16 mouse cellular contexts compared by ENCODE assay signal in genomic region chr16:33343601-33344000, GRCm38 (mm10). TPM values are rescaled to one million over a fixed set of nuclear protein-coding genes. Genes with fewer than 3 reads are reported as not detected.
DNase-seq lines count a peak whose midpoint lies in the region; ATAC-seq and TF ChIP-seq lines count a peak whose summit lies in the region.
"Had no signal": no experiment of that assay in that cellular context is flagged by ENCODE, and none has a peak within 500 bp of the region (broad histone marks: within the 10 kb centered on the region; RNA-seq: fewer than 3 reads in every experiment).

No protein-coding gene starts in this region.

- H3K27ac ChIP-seq in hindbrain, embryonic 13.5 days = no peak overlapping the region
- no peak overlapping the region for H3K27ac ChIP-seq in hindbrain, embryonic 10.5 days
- H3K27ac ChIP-seq in liver, embryonic 12.5 days = no peak overlapping the region
- no peak overlapping the region for H3K27ac ChIP-seq in intestine, postnatal 0 days (ENCODE audit: low read depth, low read length)
- H3K27ac ChIP-seq: limb, embryonic 13.5 days; stomach, embryonic 15.5 days had no signal

- 0 out of 2 replicates have a peak overlapping the region, but pooled peaks have one; percentile 6 for H3K9ac ChIP-seq in hindbrain, embryonic 13.5 days
- no peak overlapping the region for H3K9ac ChIP-seq in liver, embryonic 12.5 days
- no peak overlapping the region for H3K9ac ChIP-seq in intestine, postnatal 0 days (ENCODE audit: low read depth, low read length)
- H3K9ac ChIP-seq: limb, embryonic 13.5 days; stomach, embryonic 15.5 days had no signal

- WGBS in hindbrain, embryonic 13.5 days = 92% methylated on average over 7 of the region's 7 CpGs
- 92% methylated on average over 7 of the region's 7 CpGs for WGBS in hindbrain, embryonic 10.5 days
- 44% methylated on average over 7 of the region's 7 CpGs for WGBS in liver, embryonic 12.5 days (ENCODE audit: insufficient replicate concordance)
- 83% methylated on average over 7 of the region's 7 CpGs for WGBS in intestine, postnatal 0 days

- no peak for TF ChIP-seq CTCF in intestine, postnatal 0 days (IDR thresholded peaks at IDR 0.05; ENCODE audit: low read depth)

- no peaks in the 10 kb centered on the region for H3K9me3 ChIP-seq in hindbrain, embryonic 13.5 days
- H3K9me3 ChIP-seq in hindbrain, embryonic 10.5 days = no peaks in the 10 kb centered on the region
- H3K9me3 ChIP-seq in liver, embryonic 12.5 days (replicated peaks) = no peaks in the 10 kb centered on the region
- H3K9me3 ChIP-seq in intestine, postnatal 0 days (ENCODE audit: control insufficient read depth) = no peaks in the 10 kb centered on the region
- H3K9me3 ChIP-seq: limb, embryonic 13.5 days; megakaryocyte, embryonic 14.5 days; stomach, embryonic 15.5 days had no signal

- H3K4me1 ChIP-seq in hindbrain, embryonic 13.5 days (replicated peaks) = no peaks in the 10 kb centered on the region
- H3K4me1 ChIP-seq in hindbrain, embryonic 10.5 days (replicated peaks) = peaks cover 34% of the 10 kb centered on the region
- H3K4me1 ChIP-seq in liver, embryonic 12.5 days = peaks cover 25% of the 10 kb centered on the region
- H3K4me1 ChIP-seq in intestine, postnatal 0 days (replicated peaks; ENCODE audit: control insufficient read depth, insufficient read depth, low read length) = no peaks in the 10 kb centered on the region
- H3K4me1 ChIP-seq: stomach, embryonic 15.5 days had no signal

- no peak for ATAC-seq in hindbrain, embryonic 13.5 days (ENCODE audit: low FRiP score)
- peak; percentile 93 for ATAC-seq in CD4-positive, CD25-positive, alpha-beta regulatory T cell, adult 4 months
- ATAC-seq in liver, embryonic 12.5 days = no peak
- ATAC-seq in intestine, postnatal 0 days = no peak

- H3K4me2 ChIP-seq in hindbrain, embryonic 13.5 days = no peak overlapping the region
- H3K4me2 ChIP-seq in liver, embryonic 12.5 days = no peak overlapping the region
- H3K4me2 ChIP-seq in intestine, postnatal 0 days (replicated peaks; ENCODE audit: low read depth) = no peak overlapping the region
- H3K4me2 ChIP-seq: limb, embryonic 13.5 days; stomach, embryonic 15.5 days had no signal

- H3K27me3 ChIP-seq in hindbrain, embryonic 13.5 days = no peaks in the 10 kb centered on the region
- no peaks in the 10 kb centered on the region for H3K27me3 ChIP-seq in hindbrain, embryonic 10.5 days (ENCODE audit: insufficient read depth, poor library complexity, severe bottlenecking)
- H3K27me3 ChIP-seq in liver, embryonic 12.5 days (replicated peaks) = no peaks in the 10 kb centered on the region; the same call in 1 of the 2 replicates
- no peaks in the 10 kb centered on the region for H3K27me3 ChIP-seq in intestine, postnatal 0 days (replicated peaks; ENCODE audit: control insufficient read depth, insufficient read depth, low read length)
- H3K27me3 ChIP-seq: limb, embryonic 13.5 days; stomach, embryonic 15.5 days had no signal

- no peak for DNase-seq in hindbrain, embryonic 10.5 days (ENCODE audit: low spot score)
- DNase-seq in induced T-regulatory cell, adult 2 months (ENCODE audit: low read depth) = peak; percentile 89
- peak; percentile 85 for DNase-seq in thymus, postnatal 0 days (ENCODE audit: low spot score)
- no peak for DNase-seq in urinary bladder, adult 18-20 months (ENCODE audit: low spot score in 2 of 2)
- DNase-seq: cerebellum, postnatal 25 days; gastrocnemius, adult 2 months; heart, postnatal 14 days; kidney, postnatal 14 days; lung, adult 18-20 months had no signal

- no peak overlapping the region for H3K4me3 ChIP-seq in hindbrain, embryonic 13.5 days
- H3K4me3 ChIP-seq in hindbrain, embryonic 10.5 days = no peak overlapping the region
- H3K4me3 ChIP-seq in liver, embryonic 12.5 days = no peak overlapping the region
- H3K4me3 ChIP-seq in intestine, postnatal 0 days (ENCODE audit: low read depth, low read length) = no peak overlapping the region
- H3K4me3 ChIP-seq: limb, embryonic 13.5 days; megakaryocyte, embryonic 14.5 days; stomach, embryonic 15.5 days had no signal

- no peaks in the 10 kb centered on the region for H3K36me3 ChIP-seq in hindbrain, embryonic 13.5 days
- no peaks in the 10 kb centered on the region for H3K36me3 ChIP-seq in hindbrain, embryonic 10.5 days
- no peaks in the 10 kb centered on the region for H3K36me3 ChIP-seq in liver, embryonic 12.5 days
- H3K36me3 ChIP-seq in intestine, postnatal 0 days (ENCODE audit: control insufficient read depth, insufficient read depth) = no peaks in the 10 kb centered on the region
- H3K36me3 ChIP-seq: limb, embryonic 13.5 days; stomach, embryonic 15.5 days had no signal

RNA-seq across cellular contexts. Expression of gene Zfp148, which starts 37.0 kb away (rescaled TPM):
- 50.6 and 52.3 TPM in 2 replicates for polyA plus RNA-seq in hindbrain, embryonic 13.5 days (2015; fragmentation: Nextera tagmentation; extraction: Ambion mirVana)
- polyA plus RNA-seq in hindbrain, embryonic 10.5 days (2016; fragmentation: Nextera tagmentation; extraction: Ambion mirVana) = 38.8 and 40.1 TPM in 2 replicates
- polyA plus RNA-seq in CD4-positive, CD25-positive, alpha-beta regulatory T cell, adult 4 months (2017; shearing (Covaris generic)) = 10 to 100 TPM; 44.3 to 57.6 TPM
- 55.0 and 59.5 TPM in 2 replicates for polyA plus RNA-seq in thymus, postnatal 0 days (2015; fragmentation: Nextera tagmentation; extraction: Ambion mirVana)
- 22.3 and 23.6 TPM in 2 replicates for polyA plus RNA-seq in liver, embryonic 12.5 days (2016; fragmentation: Nextera tagmentation; extraction: Ambion mirVana)
- 20.1 and 20.5 TPM in 2 replicates for polyA plus RNA-seq in intestine, postnatal 0 days (2015; fragmentation: Nextera tagmentation; extraction: Ambion mirVana)

Comparison
In these comparisons a context has a peak if more than half of its experiments do, and no peak if none do; other contexts are left out.
1. DNase-seq: peak in induced T-regulatory cell, adult 2 months (single experiment) and thymus, postnatal 0 days (single experiment); none in hindbrain, embryonic 10.5 days (single experiment) and urinary bladder, adult 18-20 months (0 of 2).